Mouse (Mus musculus): ENCODE data around the gene Phc3.

Gene Phc3

DNA sequence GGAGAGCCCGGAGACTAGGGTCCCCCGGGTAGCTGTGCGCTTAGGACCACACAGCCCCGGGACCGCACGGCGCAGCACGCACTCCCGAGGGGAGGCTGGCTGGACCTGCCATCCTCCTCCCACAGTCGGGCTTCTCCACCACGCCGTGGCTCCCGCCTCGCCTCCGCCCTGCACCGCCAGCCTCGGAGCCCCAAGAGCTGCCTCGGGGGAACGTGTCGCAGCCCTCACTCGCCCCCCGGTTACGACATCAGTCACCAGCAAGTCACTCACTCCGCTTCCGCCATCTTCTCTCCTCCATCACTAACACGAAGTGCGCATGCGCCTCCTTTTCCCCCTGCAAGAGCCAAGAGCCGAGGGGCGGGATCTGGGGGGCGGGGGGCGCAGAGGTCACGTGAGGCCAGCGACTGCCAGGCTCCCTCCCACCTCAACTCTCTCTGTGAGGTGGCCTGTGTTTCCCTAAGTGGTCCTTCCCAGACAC lies at the start of gene Phc3:
Phc3 (minus strand) TSS at position 312 of the 478 bp plus-strand sequence.
- in situ Hi-C loops (cut with MboI; ENCODE audit: low sequenced_read_pairs): loop anchor here (25.0 kb wide), 1 partner anchor 382 kb away; the partner anchor contains the start of gene Actrt3

DNA sequence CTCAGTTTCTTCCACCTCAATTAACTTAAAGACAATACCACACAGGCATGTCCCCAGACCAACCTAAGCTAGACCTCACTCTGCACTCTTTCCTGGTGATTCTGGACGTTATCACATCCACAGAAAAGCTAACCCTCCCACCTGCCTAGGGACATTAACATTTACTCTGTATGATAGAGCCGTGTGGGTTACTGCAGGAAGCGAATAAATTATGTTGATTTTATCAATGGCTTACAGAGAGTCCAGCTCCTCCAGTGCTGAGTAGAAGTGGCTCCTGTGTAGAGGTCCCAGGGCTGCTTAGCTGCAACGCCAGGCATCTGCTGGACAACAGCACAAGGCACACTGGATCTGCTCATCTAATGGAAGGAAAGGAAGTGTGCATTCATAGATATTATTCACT lies 48.4 kb upstream of the Phc3 start:
- in situ Hi-C loops (cut with MboI; ENCODE audit: low sequenced_read_pairs): no loop called here

DNA sequence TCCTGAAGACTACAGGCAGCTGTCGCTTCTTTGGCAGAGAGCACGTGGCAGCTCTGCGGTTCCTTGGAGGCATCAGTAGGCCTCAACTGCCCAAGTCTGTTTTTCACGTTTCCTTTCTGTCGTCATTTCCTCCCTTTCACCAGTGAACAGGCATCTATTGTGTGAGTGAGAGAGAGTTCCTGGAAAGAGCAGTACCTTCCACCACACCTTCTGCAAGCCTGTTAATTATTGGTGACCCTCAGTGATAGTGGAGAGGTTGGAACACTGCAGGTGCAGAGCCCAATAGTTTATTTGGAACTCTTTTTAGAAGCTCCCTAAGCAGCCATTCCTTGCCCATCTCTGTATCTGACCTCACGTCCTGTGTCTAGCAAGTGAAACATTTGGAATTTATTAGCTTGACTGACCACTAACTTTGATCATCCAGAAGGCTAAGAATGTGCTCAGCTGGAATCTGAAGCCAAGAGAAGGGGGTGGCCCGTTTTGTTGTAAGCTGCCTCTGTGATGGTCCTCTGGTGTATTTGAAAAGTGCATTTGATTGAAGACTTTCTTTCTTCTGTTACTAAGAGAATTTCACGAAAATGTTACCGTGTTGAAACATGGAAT lies 47.5 kb upstream of the Phc3 start:
- in situ Hi-C loops (cut with MboI; ENCODE audit: low sequenced_read_pairs): no loop called here

GRCm38 (mm10) chr3:31015682-31016443 lies 46.6 kb upstream of the Phc3 start:
- in situ Hi-C loops (cut with MboI; ENCODE audit: low sequenced_read_pairs): no loop called here

GRCm38 (mm10) chr3:31014374-31014773 lies 45.2 kb upstream of the Phc3 start:
- in situ Hi-C loops (cut with MboI; ENCODE audit: low sequenced_read_pairs): no loop called here

GRCm38 (mm10) chr3:31004320-31005209 lies 35.4 kb upstream of the Phc3 start:
- in situ Hi-C loops (cut with MboI; ENCODE audit: low sequenced_read_pairs): no loop called here

- in situ Hi-C loops (cut with MboI; ENCODE audit: low sequenced_read_pairs): no loop called here
Measured at GRCm38 (mm10) chr3:31001048-31001676, 31.9 kb upstream of the Phc3 start.

GRCm38 (mm10) chr3:31000018-31000407 lies 30.8 kb upstream of the Phc3 start:
- in situ Hi-C loops (cut with MboI; ENCODE audit: low sequenced_read_pairs): no loop called here

DNA sequence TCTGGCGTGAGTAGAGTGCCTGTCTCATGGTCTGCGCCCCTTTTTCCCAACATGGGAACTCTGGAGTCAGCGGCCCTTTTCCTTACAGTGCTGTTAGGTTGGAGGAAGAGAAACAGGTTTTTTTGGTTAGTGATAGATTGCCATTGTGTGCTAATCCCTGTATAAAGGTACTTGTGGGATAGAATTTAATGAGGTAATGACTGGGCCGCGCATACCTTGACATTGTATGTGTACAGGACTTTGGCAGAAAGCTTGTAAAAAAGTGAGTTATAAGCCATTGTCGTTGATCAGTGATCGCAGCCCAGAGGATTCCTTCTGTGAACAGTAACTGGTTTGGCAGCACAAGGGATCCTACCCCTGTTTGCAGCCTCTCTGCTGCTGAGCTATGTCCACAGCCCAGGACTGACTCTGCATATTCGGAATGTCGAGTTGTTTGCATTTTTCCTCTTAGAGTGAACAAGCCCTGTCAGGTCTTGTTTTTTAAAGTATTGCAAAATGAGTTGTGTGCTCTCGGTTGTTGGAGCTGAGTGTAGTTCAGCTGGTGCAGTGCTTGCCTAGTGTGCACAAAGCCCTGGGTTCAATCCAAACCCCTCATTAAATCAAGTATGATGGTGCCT lies 30.3 kb upstream of the Phc3 start:
- in situ Hi-C loops (cut with MboI; ENCODE audit: low sequenced_read_pairs): no loop called here

- in situ Hi-C loops (cut with MboI; ENCODE audit: low sequenced_read_pairs): no loop called here
Measured at GRCm38 (mm10) chr3:30996688-30997014, 27.4 kb upstream of the Phc3 start.

GRCm38 (mm10) chr3:30995899-30996687 lies 26.9 kb upstream of the Phc3 start:
- in situ Hi-C loops (cut with MboI; ENCODE audit: low sequenced_read_pairs): no loop called here

GRCm38 (mm10) chr3:30995283-30995898 lies 26.2 kb upstream of the Phc3 start, which contains the start of gene Prkci:
Gene Prkci, plus strand, starts transcription at chr3:30995747.
- in situ Hi-C loops (cut with MboI; ENCODE audit: low sequenced_read_pairs): no loop called here

DNA sequence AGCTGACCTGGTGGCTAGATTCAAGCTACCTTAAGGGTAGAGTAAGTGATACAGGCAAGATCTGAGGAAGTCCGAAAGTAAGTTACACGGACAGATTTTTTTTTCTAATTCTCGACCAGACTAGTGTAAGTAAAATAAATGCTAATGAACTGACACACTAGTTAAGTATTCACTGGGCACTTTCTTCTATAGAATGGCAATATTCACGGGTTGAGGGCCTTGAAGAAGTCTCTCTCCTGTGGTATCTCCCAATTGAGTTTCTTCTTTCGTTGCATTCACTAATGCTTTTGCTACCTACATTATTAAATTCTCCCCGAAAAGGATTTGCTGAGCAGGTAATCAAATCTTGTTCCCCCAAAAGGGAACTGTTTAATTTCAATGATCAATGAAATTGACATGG lies 25.6 kb upstream of the Phc3 start:
- in situ Hi-C loops (cut with MboI; ENCODE audit: low sequenced_read_pairs): no loop called here

- in situ Hi-C loops (cut with MboI; ENCODE audit: low sequenced_read_pairs): no loop called here
Measured at GRCm38 (mm10) chr3:30993066-30993573, 23.9 kb upstream of the Phc3 start.

DNA sequence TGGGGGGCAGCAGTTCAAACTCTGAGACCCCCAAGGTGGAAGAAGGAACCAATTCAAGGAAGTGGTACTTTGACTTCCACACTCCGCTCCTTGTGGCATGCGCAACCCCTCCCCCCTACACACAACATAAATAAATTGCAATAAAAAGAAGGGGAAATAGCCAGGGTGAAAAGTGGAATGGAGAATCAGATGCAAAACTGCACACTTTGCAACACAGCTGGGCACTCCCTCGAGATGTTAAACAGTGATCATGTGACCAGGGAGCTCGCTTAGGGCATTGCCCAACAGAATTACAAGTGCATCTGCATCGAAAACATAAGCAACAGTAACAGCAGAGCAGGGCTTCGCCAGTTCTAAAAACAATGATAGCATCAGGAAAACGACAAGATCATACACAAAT lies 22.9 kb upstream of the Phc3 start:
- in situ Hi-C loops (cut with MboI; ENCODE audit: low sequenced_read_pairs): no loop called here

GRCm38 (mm10) chr3:30987396-30988318 lies 18.4 kb upstream of the Phc3 start:
- in situ Hi-C loops (cut with MboI; ENCODE audit: low sequenced_read_pairs): no loop called here

DNA sequence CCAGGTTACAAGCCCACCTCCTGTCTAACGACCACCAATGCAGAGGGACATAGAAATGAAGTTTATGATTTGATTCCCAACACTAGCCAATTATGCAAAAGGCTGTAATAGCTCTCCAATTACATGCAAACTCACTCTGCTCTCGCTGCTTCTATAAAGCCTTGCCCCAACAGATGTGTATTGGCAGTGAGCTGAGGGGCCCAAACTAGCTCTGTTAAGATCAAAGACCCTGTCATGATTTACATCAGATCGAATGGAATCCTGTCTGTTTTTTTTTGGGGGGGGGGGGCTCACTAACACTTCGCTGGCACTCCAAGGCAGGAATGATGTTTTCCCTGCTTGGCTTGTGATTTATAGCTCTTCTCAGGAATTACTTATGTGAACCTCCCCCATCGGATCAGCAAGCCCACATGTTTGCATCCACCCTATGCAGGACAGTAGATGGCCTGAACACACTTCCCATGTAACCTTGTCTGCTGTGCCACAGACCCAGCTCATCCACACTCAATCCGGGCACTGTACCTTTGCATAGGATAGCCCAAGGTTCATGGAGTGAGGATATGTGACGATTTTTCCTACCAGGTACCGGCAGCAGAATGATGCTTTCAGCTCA lies 13.8 kb upstream of the Phc3 start:
- in situ Hi-C loops (cut with MboI; ENCODE audit: low sequenced_read_pairs): no loop called here

Data from CH12F3 (cell line).